In genomic region chr10:62725771-62726687, GRCm38 (mm10) we compare ENCODE assay signal across 8 mouse cellular contexts. TPM values are rescaled to one million over a fixed set of nuclear protein-coding genes. Genes with fewer than 3 reads are reported as not detected.
DNase-seq lines count a peak whose midpoint lies in the region; ATAC-seq and TF ChIP-seq lines count a peak whose summit lies in the region.

Gene Stox1 (minus strand): TSS chr10:62726128.

- TF ChIP-seq POLR2A in bone marrow, adult 2 months (IDR thresholded peaks at IDR 0.05; ENCODE audit: borderline replicate concordance, control insufficient read depth, low read depth, low read length) = no peak

- H3K36me3 ChIP-seq in C2C12 (ENCODE audit: control insufficient read depth, insufficient read depth) = no peaks in the 10 kb centered on the region
- no peaks in the 10 kb centered on the region for H3K36me3 ChIP-seq in embryonic facial prominence, embryonic 15.5 days
- no peaks in the 10 kb centered on the region for H3K36me3 ChIP-seq in heart, embryonic 15.5 days
- no peaks in the 10 kb centered on the region for H3K36me3 ChIP-seq in liver, embryonic 12.5 days
- no peaks in the 10 kb centered on the region for H3K36me3 ChIP-seq in stomach, postnatal 0 days (ENCODE audit: control insufficient read depth, insufficient read depth, low read length)

- peak within 1 kb of the TSS; percentile 96 for H3K4me2 ChIP-seq in embryonic facial prominence, embryonic 15.5 days (replicated peaks)
- peak within 1 kb of the TSS; percentile 98 for H3K4me2 ChIP-seq in heart, embryonic 15.5 days
- peak within 1 kb of the TSS; percentile 88 for H3K4me2 ChIP-seq in liver, embryonic 12.5 days
- peak within 1 kb of the TSS; percentile 96 for H3K4me2 ChIP-seq in stomach, postnatal 0 days (replicated peaks; ENCODE audit: low read depth)

- peak; percentile 92 for TF ChIP-seq CTCF in C2C12 (IDR thresholded peaks at IDR 0.05; ENCODE audit: control insufficient read depth, insufficient read depth, insufficient read length)
- 0 out of 2 replicates have a peak, but pooled peaks have one; percentile 8 for TF ChIP-seq CTCF in bone marrow, adult 2 months (IDR thresholded peaks at IDR 0.05; ENCODE audit: control insufficient read depth, insufficient read depth, low read length)
- TF ChIP-seq CTCF in stomach, postnatal 0 days (IDR thresholded peaks at IDR 0.05; ENCODE audit: low read depth) = peak; percentile 55

- peak within 1 kb of the TSS; percentile 25 for H3K4me3 ChIP-seq in C2C12 (ENCODE audit: insufficient read depth, poor library complexity, severe bottlenecking)
- peak within 1 kb of the TSS; percentile 53 for H3K4me3 ChIP-seq in bone marrow, adult 2 months (replicated peaks; ENCODE audit: control insufficient read depth, low read depth, low read length)
- peak within 1 kb of the TSS; percentile 82 for H3K4me3 ChIP-seq in embryonic facial prominence, embryonic 15.5 days (replicated peaks)
- peak within 1 kb of the TSS; percentile 85 for H3K4me3 ChIP-seq in heart, embryonic 15.5 days
- peak within 1 kb of the TSS; percentile 66 for H3K4me3 ChIP-seq in liver, embryonic 12.5 days
- peak within 1 kb of the TSS; percentile 75 for H3K4me3 ChIP-seq in stomach, postnatal 0 days (ENCODE audit: low read depth, low read length)

- H3K79me2 ChIP-seq in C2C12 (ENCODE audit: control insufficient read depth, insufficient read depth) = no peaks in the 10 kb centered on the region

- 3% methylated on average over 85 of the region's 85 CpGs for WGBS in bone marrow, adult 2 months
- WGBS in embryonic facial prominence, embryonic 15.5 days = 1% methylated on average over 85 of the region's 85 CpGs
- WGBS in heart, embryonic 15.5 days = 1% methylated on average over 81 of the region's 85 CpGs
- 1% methylated on average over 79 of the region's 85 CpGs for WGBS in liver, embryonic 12.5 days (ENCODE audit: insufficient replicate concordance)
- 2% methylated on average over 57 of the region's 85 CpGs for WGBS in stomach, postnatal 0 days

- peak; percentile 73 for ATAC-seq in embryonic facial prominence, embryonic 15.5 days (ENCODE audit: insufficient number of reproducible peaks, low FRiP score, low TSS enrichment, low read depth)
- ATAC-seq in heart, embryonic 15.5 days (replicated peaks; ENCODE audit: insufficient number of reproducible peaks, insufficient read depth, low FRiP score, low read depth) = peak; percentile 69; the same call in 1 of the 2 replicates
- ATAC-seq in liver, embryonic 12.5 days = peak; percentile 73
- ATAC-seq in stomach, postnatal 0 days (ENCODE audit: low FRiP score, low TSS enrichment) = peak; percentile 71

- peak; percentile 72 for DNase-seq in kidney, postnatal 14 days
- DNase-seq in neural tube, embryonic 10.5 days (ENCODE audit: extremely low spot score, low spot score) = peak; percentile 74
- peak; percentile 69 for DNase-seq in stomach, postnatal 0 days (ENCODE audit: low spot score)

- H3K79me3 ChIP-seq in C2C12 (ENCODE audit: low read depth) = no peaks in the 10 kb centered on the region

- TF ChIP-seq EP300 in stomach, postnatal 0 days (optimal IDR thresholded peaks at IDR 0.05) = no peak

- H3ac ChIP-seq in C2C12 (ENCODE audit: control insufficient read depth, insufficient read length, low read depth) = peak within 1 kb of the TSS; percentile 70

- H3K27me3 ChIP-seq in C2C12 (ENCODE audit: control insufficient read depth, insufficient read depth, insufficient read length) = peaks cover 29% of the 10 kb centered on the region
- H3K27me3 ChIP-seq in embryonic facial prominence, embryonic 15.5 days = peaks cover 9% of the 10 kb centered on the region
- peaks cover 20% of the 10 kb centered on the region for H3K27me3 ChIP-seq in heart, embryonic 15.5 days
- H3K27me3 ChIP-seq in liver, embryonic 12.5 days (replicated peaks) = peaks cover 76% of the 10 kb centered on the region
- H3K27me3 ChIP-seq in stomach, postnatal 0 days (ENCODE audit: control insufficient read depth, insufficient read depth, low read length) = no peaks in the 10 kb centered on the region

- H3K9ac ChIP-seq in embryonic facial prominence, embryonic 15.5 days = peak within 1 kb of the TSS; percentile 45
- H3K9ac ChIP-seq in heart, embryonic 15.5 days = peak within 1 kb of the TSS; percentile 73
- H3K9ac ChIP-seq in liver, embryonic 12.5 days = peak within 1 kb of the TSS; percentile 31
- H3K9ac ChIP-seq in stomach, postnatal 0 days (ENCODE audit: low read length) = peak within 1 kb of the TSS; percentile 54

- H3K4me1 ChIP-seq in bone marrow, adult 2 months (ENCODE audit: control insufficient read depth, insufficient read depth, low read length) = no peaks in the 10 kb centered on the region
- peaks cover 10% of the 10 kb centered on the region; the same call in 1 of the 2 replicates for H3K4me1 ChIP-seq in embryonic facial prominence, embryonic 15.5 days
- H3K4me1 ChIP-seq in heart, embryonic 15.5 days (replicated peaks) = peaks cover 8% of the 10 kb centered on the region
- peaks cover 6% of the 10 kb centered on the region for H3K4me1 ChIP-seq in liver, embryonic 12.5 days
- H3K4me1 ChIP-seq in stomach, postnatal 0 days (replicated peaks; ENCODE audit: control insufficient read depth, insufficient read depth) = peaks cover 3% of the 10 kb centered on the region; the same call in 1 of the 2 replicates

- no peaks in the 10 kb centered on the region for H3K9me3 ChIP-seq in embryonic facial prominence, embryonic 15.5 days (replicated peaks)
- H3K9me3 ChIP-seq in heart, embryonic 15.5 days (replicated peaks) = no peaks in the 10 kb centered on the region
- no peaks in the 10 kb centered on the region for H3K9me3 ChIP-seq in liver, embryonic 12.5 days (replicated peaks)
- H3K9me3 ChIP-seq in stomach, postnatal 0 days (ENCODE audit: control insufficient read depth, low read length) = no peaks in the 10 kb centered on the region

- no peak within 1 kb of the TSS; the same call in 1 of the 2 replicates for H3K27ac ChIP-seq in bone marrow, adult 2 months (ENCODE audit: control insufficient read depth, insufficient read depth, low read depth, low read length, poor library complexity)
- H3K27ac ChIP-seq in embryonic facial prominence, embryonic 15.5 days (replicated peaks) = no peak within 1 kb of the TSS
- H3K27ac ChIP-seq in heart, embryonic 15.5 days = no peak within 1 kb of the TSS
- no peak within 1 kb of the TSS for H3K27ac ChIP-seq in liver, embryonic 12.5 days
- H3K27ac ChIP-seq in stomach, postnatal 0 days (replicated peaks) = no peak within 1 kb of the TSS

TF ChIP-seq in C2C12, 6 proteins besides CTCF, POLR2A, EP300 and RAD21:
- TF ChIP-seq USF1 (IDR thresholded peaks at IDR 0.05; ENCODE audit: low read depth) (no peak), MAX (IDR thresholded peaks at IDR 0.05) (no peak), MYOG (IDR thresholded peaks at IDR 0.05; ENCODE audit: control insufficient read depth, extremely low read depth, insufficient read length) (no peak), FOSL1 (IDR thresholded peaks at IDR 0.05; ENCODE audit: insufficient read depth, low read length, poor library complexity, severe bottlenecking) (no peak), MYOD1 (IDR thresholded peaks at IDR 0.05; ENCODE audit: control insufficient read depth, insufficient read length, low read depth) (no peak), CEBPB (IDR thresholded peaks at IDR 0.05; ENCODE audit: low read depth) (no peak)

RNA-seq across cellular contexts. Expression of gene Stox1, which starts in this region (rescaled TPM):
- polyA plus RNA-seq in C2C12 (2012; fragmentation: generic; extraction: Trizol) = not detected
- 0.57 TPM in 1 of 2 replicates, not detected in the other for polyA plus RNA-seq in bone marrow, adult 2 months (2011; ENCODE audit: insufficient read depth, insufficient read length, low replicate concordance, missing spikeins)
- 3.1 and 5.4 TPM in 2 replicates for polyA plus RNA-seq in embryonic facial prominence, embryonic 15.5 days (2015; fragmentation: Nextera tagmentation; extraction: Ambion mirVana)
- polyA plus RNA-seq in heart, embryonic 15.5 days (2015; fragmentation: Nextera tagmentation; extraction: Ambion mirVana) = 1.3 and 1.4 TPM in 2 replicates
- polyA plus RNA-seq in liver, embryonic 12.5 days (2016; fragmentation: Nextera tagmentation; extraction: Ambion mirVana) = 0.30 and 0.57 TPM in 2 replicates
- polyA plus RNA-seq in stomach, postnatal 0 days (2015; fragmentation: Nextera tagmentation; extraction: Ambion mirVana) = 0.67 and 0.70 TPM in 2 replicates

Comparison
In these comparisons a context has a peak if more than half of its experiments do, and no peak if none do; other contexts are left out.
1. Peak in ATAC-seq, H3K4me3 ChIP-seq, H3K9ac ChIP-seq and H3K4me2 ChIP-seq in liver, embryonic 12.5 days; RNA of the gene not detected or under 1 TPM.
2. Peak in DNase-seq, ATAC-seq, H3K4me3 ChIP-seq, H3K9ac ChIP-seq and H3K4me2 ChIP-seq in stomach, postnatal 0 days; RNA of the gene not detected or under 1 TPM.
3. H3K4me3 ChIP-seq: peak in every context shown above with its lines; median percentile 85 in heart, embryonic 15.5 days; 82 in embryonic facial prominence, embryonic 15.5 days; 75 in stomach, postnatal 0 days; 66 in liver, embryonic 12.5 days; 53 in bone marrow, adult 2 months; 25 in C2C12.
4. CTCF ChIP-seq: peak in every context shown above with its lines; median percentile 92 in C2C12; 55 in stomach, postnatal 0 days; 8 in bone marrow, adult 2 months.